Mouse (Mus musculus): ENCODE data around the gene Cdh10. TPM values are rescaled to one million over a fixed set of nuclear protein-coding genes. Genes with fewer than 3 reads are reported as not detected.

Cdh10 gene
- polyA plus RNA-seq, 1 experiment from 2014 or later = 1.0 TPM

GRCm38 (mm10) chr15:18925392-18926117 lies 106.8 kb downstream of the Cdh10 start:
- Histone ChIP-seq H3K27me3 (replicated peaks; ENCODE audit: control insufficient read depth, insufficient read depth, low read length) (no peaks in the 10 kb centered on the region), H3K9ac (ENCODE audit: low read depth, low read length) (no peak overlapping the region), H3K4me3 (ENCODE audit: low read length) (no peak overlapping the region), H3K27ac (ENCODE audit: low read length) (no peak overlapping the region), H3K9me3 (ENCODE audit: control insufficient read depth, low read length) (no peaks in the 10 kb centered on the region), H3K36me3 (ENCODE audit: control insufficient read depth, insufficient read depth, low read length) (no peaks in the 10 kb centered on the region), H3K4me2 (ENCODE audit: low read depth, low read length) (no peak overlapping the region), H3K4me1 (ENCODE audit: control insufficient read depth, insufficient read depth, low read length) (no peaks in the 10 kb centered on the region)
- 76% methylated on average over 1 of the region's 1 CpGs for WGBS
- no peak for ATAC-seq

- Histone ChIP-seq H3K27me3 (replicated peaks; ENCODE audit: control insufficient read depth, insufficient read depth, low read length) (no peaks in the 10 kb centered on the region), H3K9ac (ENCODE audit: low read depth, low read length) (no peak overlapping the region), H3K9me3 (ENCODE audit: control insufficient read depth, low read length) (no peaks in the 10 kb centered on the region), H3K4me2 (ENCODE audit: low read depth, low read length) (no peak overlapping the region), H3K4me1 (ENCODE audit: control insufficient read depth, insufficient read depth, low read length) (no peaks in the 10 kb centered on the region), H3K27ac (ENCODE audit: low read length) (no peak overlapping the region), H3K4me3 (ENCODE audit: low read length) (no peak overlapping the region), H3K36me3 (ENCODE audit: control insufficient read depth, insufficient read depth, low read length) (no peaks in the 10 kb centered on the region)
- no peak for ATAC-seq
- WGBS = 78% methylated on average over 2 of the region's 2 CpGs
Measured at GRCm38 (mm10) chr15:18926964-18927363, 108.2 kb downstream of the Cdh10 start.

GRCm38 (mm10) chr15:18952266-18952665 lies 133.5 kb downstream of the Cdh10 start:
- ATAC-seq = no peak
- no peaks in the 10 kb centered on the region for H3K4me1 ChIP-seq (ENCODE audit: control insufficient read depth, insufficient read depth, low read length)
- no peaks in the 10 kb centered on the region for H3K27me3 ChIP-seq (replicated peaks; ENCODE audit: control insufficient read depth, insufficient read depth, low read length)
- no peak overlapping the region for H3K4me2 ChIP-seq (ENCODE audit: low read depth, low read length)
- no peak overlapping the region for H3K9ac ChIP-seq (ENCODE audit: low read depth, low read length)
- 74% methylated on average over 3 of the region's 3 CpGs for WGBS
- H3K27ac ChIP-seq (ENCODE audit: low read length) = no peak overlapping the region
- no peaks in the 10 kb centered on the region for H3K9me3 ChIP-seq (ENCODE audit: control insufficient read depth, low read length)
- H3K36me3 ChIP-seq (ENCODE audit: control insufficient read depth, insufficient read depth, low read length) = no peaks in the 10 kb centered on the region
- no peak overlapping the region for H3K4me3 ChIP-seq (ENCODE audit: low read length)

DNA sequence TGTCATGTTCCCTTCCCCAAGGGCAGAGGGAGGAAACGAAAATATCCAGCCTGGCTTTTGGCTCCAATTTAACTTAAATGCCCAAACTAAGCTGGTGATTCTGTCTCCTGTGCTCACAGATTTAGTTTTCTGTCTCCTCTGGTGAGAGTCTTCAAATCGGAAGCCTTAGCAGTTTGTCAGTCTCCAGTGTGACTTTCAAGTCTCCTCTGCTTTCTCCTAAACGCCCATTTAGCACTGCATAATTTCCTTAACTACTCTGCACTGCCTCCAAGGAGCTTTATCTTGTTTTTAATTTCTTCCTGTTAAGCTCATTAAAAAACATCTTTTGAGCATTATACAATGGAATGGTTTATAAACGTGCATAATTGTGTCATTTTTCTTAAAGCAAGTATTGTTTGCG lies 156.3 kb downstream of the Cdh10 start:
- Histone ChIP-seq H3K27me3 (replicated peaks; ENCODE audit: control insufficient read depth, insufficient read depth, low read length) (no peaks in the 10 kb centered on the region), H3K27ac (ENCODE audit: low read length) (no peak overlapping the region), H3K36me3 (ENCODE audit: control insufficient read depth, insufficient read depth, low read length) (no peaks in the 10 kb centered on the region), H3K4me3 (ENCODE audit: low read length) (no peak overlapping the region), H3K9ac (ENCODE audit: low read depth, low read length) (no peak overlapping the region), H3K9me3 (ENCODE audit: control insufficient read depth, low read length) (no peaks in the 10 kb centered on the region), H3K4me2 (ENCODE audit: low read depth, low read length) (no peak overlapping the region), H3K4me1 (ENCODE audit: control insufficient read depth, insufficient read depth, low read length) (no peaks in the 10 kb centered on the region)
- WGBS = 51% methylated on average over 5 of the region's 5 CpGs
- no peak for ATAC-seq

GRCm38 (mm10) chr15:18984891-18985290 lies 166.1 kb downstream of the Cdh10 start:
- Histone ChIP-seq H3K9me3 (ENCODE audit: control insufficient read depth, low read length) (no peaks in the 10 kb centered on the region), H3K4me3 (ENCODE audit: low read length) (no peak overlapping the region), H3K4me1 (ENCODE audit: control insufficient read depth, insufficient read depth, low read length) (no peaks in the 10 kb centered on the region), H3K27me3 (replicated peaks; ENCODE audit: control insufficient read depth, insufficient read depth, low read length) (no peaks in the 10 kb centered on the region), H3K27ac (ENCODE audit: low read length) (no peak overlapping the region), H3K36me3 (ENCODE audit: control insufficient read depth, insufficient read depth, low read length) (no peaks in the 10 kb centered on the region), H3K4me2 (ENCODE audit: low read depth, low read length) (no peak overlapping the region), H3K9ac (ENCODE audit: low read depth, low read length) (no peak overlapping the region)
- 90% methylated on average over 3 of the region's 3 CpGs for WGBS
- ATAC-seq = no peak

DNA sequence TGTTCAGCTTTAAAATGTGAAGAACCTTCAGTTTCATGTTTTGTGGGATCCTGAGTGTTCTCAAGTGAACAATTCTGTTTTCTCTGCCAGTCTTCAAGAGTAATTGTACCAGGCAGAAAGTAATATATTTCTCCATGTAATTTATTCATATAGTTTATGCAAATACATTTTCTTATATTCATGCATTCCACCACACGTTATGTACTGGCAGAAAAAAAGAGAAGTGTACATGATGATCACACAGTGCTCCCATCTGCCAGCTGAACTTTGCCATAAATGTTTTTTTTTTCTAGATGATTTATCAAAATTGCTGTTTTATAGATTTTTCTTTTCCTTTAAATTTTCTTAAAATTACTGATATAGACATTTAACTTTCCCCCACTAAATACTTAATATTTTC lies 168.9 kb downstream of the Cdh10 start:
- no peaks in the 10 kb centered on the region for H3K36me3 ChIP-seq (ENCODE audit: control insufficient read depth, insufficient read depth, low read length)
- no peak overlapping the region for H3K9ac ChIP-seq (ENCODE audit: low read depth, low read length)
- H3K27me3 ChIP-seq (replicated peaks; ENCODE audit: control insufficient read depth, insufficient read depth, low read length) = no peaks in the 10 kb centered on the region
- no peaks in the 10 kb centered on the region for H3K9me3 ChIP-seq (ENCODE audit: control insufficient read depth, low read length)
- no peak for ATAC-seq
- H3K4me2 ChIP-seq (ENCODE audit: low read depth, low read length) = no peak overlapping the region
- WGBS = 83% methylated on average over 1 of the region's 1 CpGs
- H3K4me1 ChIP-seq (ENCODE audit: control insufficient read depth, insufficient read depth, low read length) = no peaks in the 10 kb centered on the region
- no peak overlapping the region for H3K27ac ChIP-seq (ENCODE audit: low read length)
- no peak overlapping the region for H3K4me3 ChIP-seq (ENCODE audit: low read length)

GRCm38 (mm10) chr15:18993512-18993911 lies 174.8 kb downstream of the Cdh10 start:
- ATAC-seq = no peak
- no peak overlapping the region for H3K4me3 ChIP-seq (ENCODE audit: low read length)

GRCm38 (mm10) chr15:18994294-18994693 lies 175.5 kb downstream of the Cdh10 start:
- H3K36me3 ChIP-seq (ENCODE audit: control insufficient read depth, insufficient read depth, low read length) = no peaks in the 10 kb centered on the region
- ATAC-seq = no peak
- no peaks in the 10 kb centered on the region for H3K9me3 ChIP-seq (ENCODE audit: control insufficient read depth, low read length)
- WGBS = 67% methylated on average over 4 of the region's 4 CpGs
- no peak overlapping the region for H3K9ac ChIP-seq (ENCODE audit: low read depth, low read length)
- no peak overlapping the region for H3K27ac ChIP-seq (ENCODE audit: low read length)
- no peaks in the 10 kb centered on the region for H3K27me3 ChIP-seq (replicated peaks; ENCODE audit: control insufficient read depth, insufficient read depth, low read length)
- H3K4me2 ChIP-seq (ENCODE audit: low read depth, low read length) = no peak overlapping the region
- no peaks in the 10 kb centered on the region for H3K4me1 ChIP-seq (ENCODE audit: control insufficient read depth, insufficient read depth, low read length)
- H3K4me3 ChIP-seq (ENCODE audit: low read length) = no peak overlapping the region

More at GRCm38 (mm10) chr15:18993512-18993911, 174.8 kb downstream of the Cdh10 start:
- H3K4me1 ChIP-seq (ENCODE audit: control insufficient read depth, insufficient read depth, low read length) = no peaks in the 10 kb centered on the region
- H3K9ac ChIP-seq (ENCODE audit: low read depth, low read length) = no peak overlapping the region
- no peaks in the 10 kb centered on the region for H3K27me3 ChIP-seq (replicated peaks; ENCODE audit: control insufficient read depth, insufficient read depth, low read length)
- no peak overlapping the region for H3K27ac ChIP-seq (ENCODE audit: low read length)
- H3K36me3 ChIP-seq (ENCODE audit: control insufficient read depth, insufficient read depth, low read length) = no peaks in the 10 kb centered on the region
- no peak overlapping the region for H3K4me2 ChIP-seq (ENCODE audit: low read depth, low read length)
- H3K9me3 ChIP-seq (ENCODE audit: control insufficient read depth, low read length) = no peaks in the 10 kb centered on the region

DNA sequence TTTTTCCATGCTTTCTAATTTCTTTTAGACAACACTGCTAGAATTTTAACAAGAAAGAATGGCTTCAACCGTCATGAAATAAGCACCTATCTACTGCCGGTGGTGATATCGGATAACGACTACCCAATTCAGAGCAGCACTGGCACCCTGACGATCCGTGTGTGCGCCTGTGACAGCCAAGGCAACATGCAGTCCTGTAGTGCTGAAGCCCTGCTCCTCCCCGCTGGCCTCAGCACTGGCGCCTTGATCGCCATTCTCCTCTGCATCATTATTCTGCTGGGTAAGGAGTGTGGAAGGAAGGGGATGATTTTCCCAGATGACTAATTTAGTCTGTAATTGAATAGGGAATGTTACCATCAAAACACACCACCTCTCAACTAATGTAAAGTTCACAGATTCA lies 192.1 kb downstream of the Cdh10 start:
- H3K4me3 ChIP-seq (ENCODE audit: low read length) = no peak overlapping the region
- 85% methylated on average over 10 of the region's 10 CpGs for WGBS
- no peak for ATAC-seq
- H3K9me3 ChIP-seq (ENCODE audit: control insufficient read depth, low read length) = no peaks in the 10 kb centered on the region
- no peaks in the 10 kb centered on the region for H3K27me3 ChIP-seq (replicated peaks; ENCODE audit: control insufficient read depth, insufficient read depth, low read length)
- no peak overlapping the region for H3K27ac ChIP-seq (ENCODE audit: low read length)
- no peak overlapping the region for H3K9ac ChIP-seq (ENCODE audit: low read depth, low read length)
- no peaks in the 10 kb centered on the region for H3K4me1 ChIP-seq (ENCODE audit: control insufficient read depth, insufficient read depth, low read length)
- no peak overlapping the region for H3K4me2 ChIP-seq (ENCODE audit: low read depth, low read length)
- H3K36me3 ChIP-seq (ENCODE audit: control insufficient read depth, insufficient read depth, low read length) = no peaks in the 10 kb centered on the region

DNA sequence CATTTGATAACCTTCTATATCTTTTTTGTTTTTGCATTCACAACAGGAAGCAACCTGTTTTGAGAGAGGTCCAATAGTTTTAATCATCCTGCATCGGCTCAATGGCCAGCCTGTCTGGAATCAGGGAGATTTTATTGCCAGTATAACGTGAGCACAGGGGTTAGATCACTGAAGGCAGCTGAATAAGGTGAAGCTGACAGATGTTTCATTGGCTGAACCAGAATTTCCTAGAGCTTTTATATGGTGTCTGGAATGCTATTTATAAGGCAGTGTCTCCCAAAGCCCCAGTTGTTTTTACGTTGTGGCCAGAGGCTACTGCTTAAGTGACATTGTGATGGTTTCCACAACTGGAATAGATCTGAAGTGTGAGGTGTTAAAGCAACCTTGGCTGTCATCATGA lies 214.2 kb downstream of the Cdh10 start:
- no peak overlapping the region for H3K9ac ChIP-seq (ENCODE audit: low read depth, low read length)
- no peaks in the 10 kb centered on the region for H3K4me1 ChIP-seq (ENCODE audit: control insufficient read depth, insufficient read depth, low read length)
- WGBS = 63% methylated on average over 3 of the region's 3 CpGs
- H3K27ac ChIP-seq (ENCODE audit: low read length) = no peak overlapping the region
- H3K27me3 ChIP-seq (replicated peaks; ENCODE audit: control insufficient read depth, insufficient read depth, low read length) = no peaks in the 10 kb centered on the region
- H3K36me3 ChIP-seq (ENCODE audit: control insufficient read depth, insufficient read depth, low read length) = no peaks in the 10 kb centered on the region
- no peaks in the 10 kb centered on the region for H3K9me3 ChIP-seq (ENCODE audit: control insufficient read depth, low read length)
- H3K4me3 ChIP-seq (ENCODE audit: low read length) = no peak overlapping the region
- no peak overlapping the region for H3K4me2 ChIP-seq (ENCODE audit: low read depth, low read length)
- ATAC-seq = no peak
